ENCODE assay signal across 10 mouse cellular contexts in the genomic region with DNA sequence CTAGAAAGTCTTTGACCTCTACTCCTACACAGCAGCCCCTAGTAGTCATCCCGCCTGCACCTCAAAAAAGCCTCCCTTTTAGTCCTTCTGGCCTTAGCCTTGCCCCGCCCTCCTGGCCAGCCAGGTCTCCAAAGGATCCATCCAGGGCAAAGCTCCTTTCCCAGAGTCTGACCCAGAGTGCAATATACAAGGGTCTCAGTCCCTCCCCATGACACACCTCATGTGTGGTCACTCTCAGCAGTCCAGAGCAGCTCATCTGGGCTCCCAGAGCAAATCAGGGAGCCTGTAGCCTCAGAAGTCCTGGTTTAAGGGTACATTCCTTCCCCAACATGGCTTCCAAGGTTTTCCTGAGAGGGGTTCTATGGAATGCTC. TPM values are rescaled to one million over a fixed set of nuclear protein-coding genes. Genes with fewer than 3 reads are reported as not detected.
DNase-seq lines count a peak whose midpoint lies in the region; ATAC-seq lines count a peak whose summit lies in the region.
"Had no signal": no experiment of that assay in that cellular context is flagged by ENCODE, and none has a peak within 500 bp of the region (broad histone marks: within the 10 kb centered on the region; RNA-seq: fewer than 3 reads in every experiment).

No protein-coding gene starts in this region.

- H3K27ac ChIP-seq in liver, embryonic 11.5 days (ENCODE audit: low read depth, low read length) = no peak overlapping the region
- H3K27ac ChIP-seq in forebrain, embryonic 12.5 days = peak overlapping the region; percentile 63
- no peak overlapping the region for H3K27ac ChIP-seq in intestine, embryonic 15.5 days
- peak overlapping the region; percentile 65 for H3K27ac ChIP-seq in neural tube, embryonic 15.5 days (replicated peaks)
- H3K27ac ChIP-seq: left cerebral cortex, adult 2 months had no signal

- H3K27me3 ChIP-seq in liver, embryonic 11.5 days (replicated peaks; ENCODE audit: control insufficient read depth, insufficient read depth, low read length) = peaks cover 28% of the 10 kb centered on the region
- peaks cover 6% of the 10 kb centered on the region; the same call in 1 of the 2 replicates for H3K27me3 ChIP-seq in forebrain, embryonic 12.5 days
- 0 out of 2 replicates have a peak, but pooled peaks cover 4% of the 10 kb centered on the region for H3K27me3 ChIP-seq in intestine, embryonic 15.5 days (replicated peaks)
- H3K27me3 ChIP-seq in neural tube, embryonic 15.5 days (replicated peaks) = 0 out of 2 replicates have a peak, but pooled peaks cover 5% of the 10 kb centered on the region

- ATAC-seq in liver, embryonic 11.5 days (replicated peaks; ENCODE audit: low FRiP score) = no peak
- ATAC-seq in forebrain, embryonic 12.5 days (ENCODE audit: low FRiP score) = no peak
- ATAC-seq in intestine, embryonic 15.5 days = no peak
- ATAC-seq in neural tube, embryonic 15.5 days (ENCODE audit: low FRiP score) = peak; percentile 39

- H3K4me1 ChIP-seq in liver, embryonic 11.5 days (replicated peaks; ENCODE audit: control insufficient read depth, insufficient read depth, low read length) = no peaks in the 10 kb centered on the region
- peaks cover 18% of the 10 kb centered on the region for H3K4me1 ChIP-seq in forebrain, embryonic 12.5 days
- peaks cover 9% of the 10 kb centered on the region for H3K4me1 ChIP-seq in intestine, embryonic 15.5 days (replicated peaks)
- H3K4me1 ChIP-seq in neural tube, embryonic 15.5 days = peaks cover 26% of the 10 kb centered on the region

- H3K9ac ChIP-seq in liver, embryonic 11.5 days (ENCODE audit: low read depth, low read length) = no peak overlapping the region
- 0 out of 2 replicates have a peak overlapping the region, but pooled peaks have one; percentile 5 for H3K9ac ChIP-seq in forebrain, embryonic 12.5 days
- H3K9ac ChIP-seq in intestine, embryonic 15.5 days = no peak overlapping the region
- no peak overlapping the region for H3K9ac ChIP-seq in neural tube, embryonic 15.5 days (replicated peaks)

- no peaks in the 10 kb centered on the region for H3K9me3 ChIP-seq in liver, embryonic 11.5 days (ENCODE audit: control insufficient read depth, low read length)
- no peaks in the 10 kb centered on the region for H3K9me3 ChIP-seq in forebrain, embryonic 12.5 days
- H3K9me3 ChIP-seq in intestine, embryonic 15.5 days = no peaks in the 10 kb centered on the region
- H3K9me3 ChIP-seq in neural tube, embryonic 15.5 days (replicated peaks) = no peaks in the 10 kb centered on the region

- 35% methylated on average over 2 of the region's 2 CpGs for WGBS in liver, embryonic 11.5 days
- 37% methylated on average over 2 of the region's 2 CpGs for WGBS in forebrain, embryonic 12.5 days
- WGBS in intestine, embryonic 15.5 days = 52% methylated on average over 2 of the region's 2 CpGs
- 38% methylated on average over 2 of the region's 2 CpGs for WGBS in neural tube, embryonic 15.5 days

- H3K36me3 ChIP-seq in liver, embryonic 11.5 days (ENCODE audit: control insufficient read depth, insufficient read depth, low read length) = no peaks in the 10 kb centered on the region
- H3K36me3 ChIP-seq in forebrain, embryonic 12.5 days (replicated peaks) = no peaks in the 10 kb centered on the region
- no peaks in the 10 kb centered on the region for H3K36me3 ChIP-seq in intestine, embryonic 15.5 days
- H3K36me3 ChIP-seq in neural tube, embryonic 15.5 days = no peaks in the 10 kb centered on the region

- H3K4me2 ChIP-seq in liver, embryonic 11.5 days = peak overlapping the region; percentile 24; the same call in 1 of the 2 replicates
- peak overlapping the region; percentile 46 for H3K4me2 ChIP-seq in forebrain, embryonic 12.5 days
- peak overlapping the region; percentile 52 for H3K4me2 ChIP-seq in intestine, embryonic 15.5 days (replicated peaks)
- H3K4me2 ChIP-seq in neural tube, embryonic 15.5 days = peak overlapping the region; percentile 49

- H3K4me3 ChIP-seq in liver, embryonic 11.5 days (ENCODE audit: low read depth, low read length) = no peak overlapping the region
- H3K4me3 ChIP-seq in forebrain, embryonic 12.5 days (replicated peaks) = 0 out of 2 replicates have a peak overlapping the region, but pooled peaks have one; percentile 4
- no peak overlapping the region for H3K4me3 ChIP-seq in intestine, embryonic 15.5 days (replicated peaks)
- H3K4me3 ChIP-seq in neural tube, embryonic 15.5 days (replicated peaks) = no peak overlapping the region
- H3K4me3 ChIP-seq: left cerebral cortex, adult 2 months; megakaryocyte, embryonic 14.5 days had no signal

- no peak for DNase-seq in liver, embryonic 11.5 days (ENCODE audit: low spot score)
- no peak for DNase-seq in liver
- no peak for DNase-seq in layer of hippocampus, postnatal 36 days
- DNase-seq in urinary bladder, adult 18-20 months (ENCODE audit: low spot score in 2 of 2) = no peak

RNA-seq across cellular contexts. Expression of a gene that starts 5.3 kb away (rescaled TPM):
- polyA plus RNA-seq in liver, embryonic 11.5 days (2014; fragmentation: Nextera tagmentation; extraction: Ambion mirVana) = 0.18 TPM in 1 of 2 replicates, not detected in the other
- 0.24 and 0.37 TPM in 2 replicates for polyA plus RNA-seq in forebrain, embryonic 12.5 days (2016; fragmentation: Nextera tagmentation; extraction: Ambion mirVana)
- polyA plus RNA-seq in intestine, embryonic 15.5 days (2015; fragmentation: Nextera tagmentation; extraction: Ambion mirVana) = 0.05 and 0.08 TPM in 2 replicates
- polyA plus RNA-seq in neural tube, embryonic 15.5 days (2015; fragmentation: Nextera tagmentation; extraction: Ambion mirVana) = 0.24 and 0.26 TPM in 2 replicates
- not detected for total RNA-seq in layer of hippocampus, postnatal 36 days (2021)
- total RNA-seq: gastrocnemius, postnatal 4 days had no signal

RNA-seq across cellular contexts. Expression of a gene that starts 10.5 kb away (rescaled TPM):
- polyA plus RNA-seq in liver, embryonic 11.5 days (2014; fragmentation: Nextera tagmentation; extraction: Ambion mirVana) = 0.23 and 0.30 TPM in 2 replicates
- polyA plus RNA-seq in forebrain, embryonic 12.5 days (2016; fragmentation: Nextera tagmentation; extraction: Ambion mirVana) = 0.10 TPM in 1 of 2 replicates, not detected in the other
- 0.33 and 0.40 TPM in 2 replicates for polyA plus RNA-seq in intestine, embryonic 15.5 days (2015; fragmentation: Nextera tagmentation; extraction: Ambion mirVana)
- 0.40 and 0.87 TPM in 2 replicates for polyA plus RNA-seq in neural tube, embryonic 15.5 days (2015; fragmentation: Nextera tagmentation; extraction: Ambion mirVana)
- under 1 TPM in 1 of 2 experiments, not detected in 1; 0.25 TPM for total RNA-seq in layer of hippocampus, postnatal 36 days (2021)
- total RNA-seq: left cerebral cortex, adult 2 months had no signal

RNA-seq across cellular contexts. Expression of a gene that starts 24.3 kb away (rescaled TPM):
- polyA plus RNA-seq in liver, embryonic 11.5 days (2014; fragmentation: Nextera tagmentation; extraction: Ambion mirVana) = 0.04 TPM in 1 of 2 replicates, not detected in the other
- 1.1 and 1.2 TPM in 2 replicates for polyA plus RNA-seq in forebrain, embryonic 12.5 days (2016; fragmentation: Nextera tagmentation; extraction: Ambion mirVana)
- 0.06 TPM in 1 of 2 replicates, not detected in the other for polyA plus RNA-seq in intestine, embryonic 15.5 days (2015; fragmentation: Nextera tagmentation; extraction: Ambion mirVana)
- 5.9 and 13.7 TPM in 2 replicates for polyA plus RNA-seq in neural tube, embryonic 15.5 days (2015; fragmentation: Nextera tagmentation; extraction: Ambion mirVana)
- not detected for total RNA-seq in layer of hippocampus, postnatal 36 days (2021)

RNA-seq across cellular contexts. Expression of a gene that starts 26.0 kb away (rescaled TPM):
- 122 and 144 TPM in 2 replicates for polyA plus RNA-seq in liver, embryonic 11.5 days (2014; fragmentation: Nextera tagmentation; extraction: Ambion mirVana)
- polyA plus RNA-seq in forebrain, embryonic 12.5 days (2016; fragmentation: Nextera tagmentation; extraction: Ambion mirVana) = 141 and 142 TPM in 2 replicates
- polyA plus RNA-seq in intestine, embryonic 15.5 days (2015; fragmentation: Nextera tagmentation; extraction: Ambion mirVana) = 86.0 and 87.1 TPM in 2 replicates
- polyA plus RNA-seq in neural tube, embryonic 15.5 days (2015; fragmentation: Nextera tagmentation; extraction: Ambion mirVana) = 82.8 and 93.1 TPM in 2 replicates
- 10 to 100 TPM; 74.5 to 77.3 TPM for total RNA-seq in layer of hippocampus, postnatal 36 days (2021)

RNA-seq across cellular contexts. Expression of a gene that starts 35.2 kb away (rescaled TPM):
- polyA plus RNA-seq in liver, embryonic 11.5 days (2014; fragmentation: Nextera tagmentation; extraction: Ambion mirVana) = 14.6 TPM in 2 replicates
- 18.7 and 18.8 TPM in 2 replicates for polyA plus RNA-seq in forebrain, embryonic 12.5 days (2016; fragmentation: Nextera tagmentation; extraction: Ambion mirVana)
- polyA plus RNA-seq in intestine, embryonic 15.5 days (2015; fragmentation: Nextera tagmentation; extraction: Ambion mirVana) = 14.7 and 16.0 TPM in 2 replicates
- 19.3 and 21.2 TPM in 2 replicates for polyA plus RNA-seq in neural tube, embryonic 15.5 days (2015; fragmentation: Nextera tagmentation; extraction: Ambion mirVana)
- 10 to 100 TPM; 58.0 to 61.2 TPM for total RNA-seq in layer of hippocampus, postnatal 36 days (2021)

Comparison
In these comparisons a context has a peak if more than half of its experiments do, and no peak if none do; other contexts are left out.
1. H3K27ac ChIP-seq: peak in forebrain, embryonic 12.5 days (single experiment) and neural tube, embryonic 15.5 days (single experiment); none in liver, embryonic 11.5 days (single experiment) and intestine, embryonic 15.5 days (single experiment).
2. Peak in every context shown above with its lines, with median percentiles within 50 percentile points of each other: H3K4me2 ChIP-seq.